Mouse (Mus musculus): Measurements from ENCODE around the gene Caskin2. TPM values are rescaled to one million over a fixed set of nuclear protein-coding genes. Genes with fewer than 3 reads are reported as not detected.
A peak's percentile ranks its signal among the peaks of the same experiment; 100 is the strongest.

The Caskin2 gene
- total and polyA plus RNA-seq, 2 experiments, result 2.9 to 9.7 TPM

GRCm38 (mm10) chr11:115836656-115837395, 23.4 kb upstream of the Caskin2 start:
- WGBS, result 64% methylated on average over 11 of the region's 11 CpGs
- H3K4me3 ChIP-seq (ENCODE audit: insufficient read depth, low read depth, low read length), result no peak overlapping the region
- no peaks in the 10 kb centered on the region for H3K27me3 ChIP-seq (ENCODE audit: control insufficient read depth, insufficient read depth, low read length)
- H3K4me1 ChIP-seq (ENCODE audit: control insufficient read depth, insufficient read depth, low read length), result peaks cover 32% of the 10 kb centered on the region
- no peaks in the 10 kb centered on the region for H3K36me3 ChIP-seq (ENCODE audit: control insufficient read depth, insufficient read depth, low read length)
- TF ChIP-seq CTCF (IDR thresholded peaks at IDR 0.05; ENCODE audit: low read depth, low read length), result no peak
- TF ChIP-seq POLR2A (IDR thresholded peaks at IDR 0.05; ENCODE audit: extremely low read depth, insufficient read depth, low read length), result no peak
- no peak for DNase-seq (ENCODE audit: extremely low read depth, low read depth, low spot score)
- no peak overlapping the region for H3K9ac ChIP-seq (ENCODE audit: low read depth, low read length)
- H3K79me2 ChIP-seq (ENCODE audit: control insufficient read depth, insufficient read depth, low read length), result peaks cover 16% of the 10 kb centered on the region; the same call in 1 of the 2 replicates
- no peak overlapping the region for H3K27ac ChIP-seq (replicated peaks; ENCODE audit: insufficient read depth, low read depth, low read length)

- no peak overlapping the region for H3K9ac ChIP-seq (ENCODE audit: low read depth, low read length)
- TF ChIP-seq CTCF (IDR thresholded peaks at IDR 0.05; ENCODE audit: low read depth, low read length), result no peak
- no peak for TF ChIP-seq POLR2A (IDR thresholded peaks at IDR 0.05; ENCODE audit: extremely low read depth, insufficient read depth, low read length)
- WGBS, result 53% methylated on average over 6 of the region's 6 CpGs
- peak overlapping the region; percentile 95 for H3K27ac ChIP-seq (replicated peaks; ENCODE audit: insufficient read depth, low read depth, low read length)
- no peak for DNase-seq (ENCODE audit: extremely low read depth, low read depth, low spot score)
- peaks cover 27% of the 10 kb centered on the region; the same call in 1 of the 2 replicates for H3K79me2 ChIP-seq (ENCODE audit: control insufficient read depth, insufficient read depth, low read length)
- H3K27me3 ChIP-seq (ENCODE audit: control insufficient read depth, insufficient read depth, low read length), result no peaks in the 10 kb centered on the region
- H3K36me3 ChIP-seq (ENCODE audit: control insufficient read depth, insufficient read depth, low read length), result no peaks in the 10 kb centered on the region
- peaks cover 46% of the 10 kb centered on the region for H3K4me1 ChIP-seq (ENCODE audit: control insufficient read depth, insufficient read depth, low read length)
- no peak overlapping the region for H3K4me3 ChIP-seq (ENCODE audit: insufficient read depth, low read depth, low read length)
Measured at GRCm38 (mm10) chr11:115834033-115834432, 20.6 kb upstream of the Caskin2 start.

- peak; percentile 82 for DNase-seq (ENCODE audit: extremely low read depth, low read depth, low spot score)
- Histone ChIP-seq H3K4me3 (ENCODE audit: insufficient read depth, low read depth, low read length) (no peak overlapping the region), H3K4me1 (ENCODE audit: control insufficient read depth, insufficient read depth, low read length) (peaks cover 38% of the 10 kb centered on the region), H3K36me3 (ENCODE audit: control insufficient read depth, insufficient read depth, low read length) (no peaks in the 10 kb centered on the region), H3K27me3 (ENCODE audit: control insufficient read depth, insufficient read depth, low read length) (no peaks in the 10 kb centered on the region), H3K9ac (ENCODE audit: low read depth, low read length) (peak overlapping the region; percentile 35), H3K79me2 (ENCODE audit: control insufficient read depth, insufficient read depth, low read length) (peaks cover 27% of the 10 kb centered on the region; the same call in 1 of the 2 replicates), H3K27ac (replicated peaks; ENCODE audit: insufficient read depth, low read depth, low read length) (peak overlapping the region; percentile 95)
- 15% methylated on average over 8 of the region's 8 CpGs for WGBS
- 0 out of 2 replicates have a peak, but pooled peaks have one; percentile 11 for TF ChIP-seq CTCF (IDR thresholded peaks at IDR 0.05; ENCODE audit: low read depth, low read length)
- TF ChIP-seq POLR2A (IDR thresholded peaks at IDR 0.05; ENCODE audit: extremely low read depth, insufficient read depth, low read length), result no peak
Measured at GRCm38 (mm10) chr11:115833021-115833513, 19.6 kb upstream of the Caskin2 start.

- Histone ChIP-seq H3K27ac (replicated peaks; ENCODE audit: insufficient read depth, low read depth, low read length) (peak overlapping the region; percentile 95), H3K4me1 (ENCODE audit: control insufficient read depth, insufficient read depth, low read length) (peaks cover 34% of the 10 kb centered on the region), H3K4me3 (ENCODE audit: insufficient read depth, low read depth, low read length) (peak overlapping the region; percentile 40), H3K36me3 (ENCODE audit: control insufficient read depth, insufficient read depth, low read length) (no peaks in the 10 kb centered on the region), H3K27me3 (ENCODE audit: control insufficient read depth, insufficient read depth, low read length) (no peaks in the 10 kb centered on the region), H3K79me2 (ENCODE audit: control insufficient read depth, insufficient read depth, low read length) (peaks cover 28% of the 10 kb centered on the region; the same call in 1 of the 2 replicates), H3K9ac (ENCODE audit: low read depth, low read length) (peak overlapping the region; percentile 67)
- WGBS, result 8% methylated on average over 8 of the region's 8 CpGs
- peak; percentile 89 for DNase-seq (ENCODE audit: extremely low read depth, low read depth, low spot score)
- TF ChIP-seq CTCF (IDR thresholded peaks at IDR 0.05; ENCODE audit: low read depth, low read length), result no peak
- TF ChIP-seq POLR2A (IDR thresholded peaks at IDR 0.05; ENCODE audit: extremely low read depth, insufficient read depth, low read length), result no peak
Measured at GRCm38 (mm10) chr11:115832523-115832922, 19.1 kb upstream of the Caskin2 start.

- TF ChIP-seq POLR2A (IDR thresholded peaks at IDR 0.05; ENCODE audit: extremely low read depth, insufficient read depth, low read length), result no peak
- no peak for TF ChIP-seq CTCF (IDR thresholded peaks at IDR 0.05; ENCODE audit: low read depth, low read length)
- no peaks in the 10 kb centered on the region for H3K36me3 ChIP-seq (ENCODE audit: control insufficient read depth, insufficient read depth, low read length)
- peak; percentile 83 for DNase-seq (ENCODE audit: extremely low read depth, low read depth, low spot score)
- peak overlapping the region; percentile 40 for H3K4me3 ChIP-seq (ENCODE audit: insufficient read depth, low read depth, low read length)
- H3K9ac ChIP-seq (ENCODE audit: low read depth, low read length), result peak overlapping the region; percentile 67
- no peaks in the 10 kb centered on the region for H3K27me3 ChIP-seq (ENCODE audit: control insufficient read depth, insufficient read depth, low read length)
- H3K79me2 ChIP-seq (ENCODE audit: control insufficient read depth, insufficient read depth, low read length), result peaks cover 32% of the 10 kb centered on the region; the same call in 1 of the 2 replicates
- peak overlapping the region; percentile 95 for H3K27ac ChIP-seq (replicated peaks; ENCODE audit: insufficient read depth, low read depth, low read length)
- H3K4me1 ChIP-seq (ENCODE audit: control insufficient read depth, insufficient read depth, low read length), result peaks cover 31% of the 10 kb centered on the region
- WGBS, result 19% methylated on average over 6 of the region's 6 CpGs
Measured at GRCm38 (mm10) chr11:115832064-115832463, 18.6 kb upstream of the Caskin2 start.

- 39% methylated on average over 3 of the region's 3 CpGs for WGBS
- Histone ChIP-seq H3K36me3 (ENCODE audit: control insufficient read depth, insufficient read depth, low read length) (no peaks in the 10 kb centered on the region), H3K27ac (replicated peaks; ENCODE audit: insufficient read depth, low read depth, low read length) (peak overlapping the region; percentile 95), H3K79me2 (ENCODE audit: control insufficient read depth, insufficient read depth, low read length) (peaks cover 35% of the 10 kb centered on the region; the same call in 1 of the 2 replicates), H3K27me3 (ENCODE audit: control insufficient read depth, insufficient read depth, low read length) (no peaks in the 10 kb centered on the region), H3K4me3 (ENCODE audit: insufficient read depth, low read depth, low read length) (no peak overlapping the region), H3K4me1 (ENCODE audit: control insufficient read depth, insufficient read depth, low read length) (peaks cover 31% of the 10 kb centered on the region), H3K9ac (ENCODE audit: low read depth, low read length) (peak overlapping the region; percentile 38)
- DNase-seq (ENCODE audit: extremely low read depth, low read depth, low spot score), result no peak
- no peak for TF ChIP-seq CTCF (IDR thresholded peaks at IDR 0.05; ENCODE audit: low read depth, low read length)
- no peak for TF ChIP-seq POLR2A (IDR thresholded peaks at IDR 0.05; ENCODE audit: extremely low read depth, insufficient read depth, low read length)
Measured at GRCm38 (mm10) chr11:115831518-115831917, 18.1 kb upstream of the Caskin2 start.

Measured in liver, adult 2 months (tissue).